Mouse (Mus musculus): ENCODE measurements around the gene Lins1. TPM values are rescaled to one million over a fixed set of nuclear protein-coding genes. Genes with fewer than 3 reads are reported as not detected.

The Lins1 gene
- total RNA-seq, 2 experiments from 2014 or later = 8.6 to 9.3 TPM

GRCm38 (mm10) chr7:66675800-66676199 is 13.9 kb upstream of the Lins1 start:
- DNase-seq (ENCODE audit: extremely low spot score in 1 of 2, low spot score in 2 of 2) = no peak
- no peak overlapping the region for H3K4me3 ChIP-seq
- no peak overlapping the region for H3K27ac ChIP-seq
- intact Hi-C loops (cut with DNase I) = no loop called here
- TF ChIP-seq CTCF (IDR thresholded peaks at IDR 0.05) = no peak

DNA sequence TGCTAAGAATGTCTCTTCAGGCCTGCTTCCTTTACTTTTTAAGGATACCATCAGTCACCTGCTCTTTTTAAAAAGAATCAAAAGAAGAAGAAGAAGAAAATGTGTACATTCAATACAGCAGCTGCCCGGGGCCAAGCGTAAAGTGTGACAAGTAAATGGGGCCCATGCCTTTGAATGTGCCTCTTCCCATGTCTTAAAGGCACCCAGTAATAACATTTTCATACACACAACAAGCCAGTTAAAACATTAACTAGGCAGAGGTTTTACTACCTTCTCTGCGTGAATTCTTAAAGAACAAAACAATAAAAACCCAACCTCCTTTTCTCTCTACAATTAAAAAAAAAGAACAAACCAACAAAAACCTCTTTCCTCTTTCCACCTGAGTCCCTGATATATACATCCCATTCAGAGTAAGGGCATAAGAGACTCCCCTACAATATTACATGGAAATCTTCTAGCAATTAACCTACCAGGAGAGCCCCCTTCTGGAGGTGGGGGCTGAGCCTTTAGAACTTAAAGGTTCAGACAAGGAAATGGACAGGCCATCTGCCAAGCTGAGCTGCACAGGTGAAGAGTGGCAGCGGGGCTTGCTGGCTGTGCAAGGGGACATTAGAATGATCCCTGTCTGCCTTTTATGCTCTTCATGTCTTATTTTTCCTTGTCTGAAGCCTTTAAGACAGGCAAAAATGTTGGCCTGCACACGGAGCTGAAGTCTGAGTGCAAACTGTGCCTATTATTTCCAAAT is 7.4 kb upstream of the Lins1 start:
- no peak for TF ChIP-seq CTCF (IDR thresholded peaks at IDR 0.05)
- intact Hi-C loops (cut with DNase I) = no loop called here
- no peak for DNase-seq (ENCODE audit: extremely low spot score in 1 of 2, low spot score in 2 of 2)
- Histone ChIP-seq H3K27ac (no peak overlapping the region), H3K4me3 (no peak overlapping the region)

GRCm38 (mm10) chr7:66688721-66689120 is 968 bp upstream of the Lins1 start:
- intact Hi-C loops (cut with DNase I) = no loop called here
- H3K4me3 ChIP-seq = peak overlapping the region; percentile 66

DNA sequence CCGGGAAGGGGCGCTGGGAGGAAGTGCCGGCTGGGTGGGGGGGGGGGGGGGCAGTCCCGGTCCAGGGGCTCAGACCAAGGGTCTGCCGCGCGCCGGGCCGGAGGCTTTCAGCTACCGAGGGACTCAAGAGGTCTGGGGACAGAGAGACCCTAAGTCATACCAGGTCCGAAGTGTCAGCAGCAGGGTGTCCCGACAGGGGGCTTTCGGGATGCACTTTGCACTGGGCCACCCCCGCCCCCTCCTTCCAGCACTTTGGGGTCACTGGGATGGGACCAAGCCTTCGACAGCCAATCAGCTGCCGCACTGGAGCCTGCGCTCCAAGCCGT is 432 bp upstream of the Lins1 start, which contains the start of gene Asb7:
TSS of gene Asb7 (minus strand) at position 303 of the 326 bp plus-strand sequence.
- H3K4me3 ChIP-seq = peak within 1 kb of the TSS; percentile 97
- no peak for TF ChIP-seq CTCF (IDR thresholded peaks at IDR 0.05)
- peak within 1 kb of the TSS; percentile 94 for H3K27ac ChIP-seq
- intact Hi-C loops (cut with DNase I) = no loop called here
- DNase-seq (ENCODE audit: extremely low spot score in 1 of 2, low spot score in 2 of 2) = no peak

More at GRCm38 (mm10) chr7:66688721-66689120, 968 bp upstream of the Lins1 start:
- peak overlapping the region; percentile 83; the same call in 1 of the 2 replicates for H3K27ac ChIP-seq
- TF ChIP-seq CTCF (IDR thresholded peaks at IDR 0.05) = no peak
- DNase-seq (ENCODE audit: extremely low spot score in 1 of 2, low spot score in 2 of 2) = no peak

DNA sequence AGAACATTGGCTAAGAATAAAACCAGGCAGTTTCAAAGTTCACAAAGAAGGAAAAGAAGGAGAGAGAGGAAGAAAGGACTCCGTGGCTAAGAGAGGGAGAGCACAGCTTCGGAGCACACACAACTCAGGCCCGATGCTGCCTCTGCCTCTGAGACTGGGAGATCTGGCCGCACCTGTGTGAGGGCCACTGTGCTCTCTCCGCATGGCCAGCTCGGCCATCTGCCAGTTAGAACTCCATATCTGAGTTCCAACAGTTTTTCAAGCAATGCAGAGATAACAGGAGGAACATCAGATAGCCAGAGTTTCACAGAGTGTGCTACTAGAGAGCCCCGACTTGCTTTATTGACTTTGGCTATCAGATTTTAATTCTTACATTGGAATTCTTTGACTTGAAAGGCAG is 4.8 kb downstream of the Lins1 start:
- H3K4me3 ChIP-seq = no peak overlapping the region
- H3K27ac ChIP-seq = no peak overlapping the region
- intact Hi-C loops (cut with DNase I) = loop anchor here (5.0 kb wide), 1 partner anchor 143 kb away; the partner anchor contains the start of gene Adamts17
- no peak for TF ChIP-seq CTCF (IDR thresholded peaks at IDR 0.05)
- DNase-seq (ENCODE audit: extremely low spot score in 1 of 2, low spot score in 2 of 2) = no peak

- DNase-seq (ENCODE audit: extremely low spot score in 1 of 2, low spot score in 2 of 2) = no peak
- TF ChIP-seq CTCF (IDR thresholded peaks at IDR 0.05) = no peak
- Histone ChIP-seq H3K27ac (no peak overlapping the region), H3K4me3 (no peak overlapping the region)
- intact Hi-C loops (cut with DNase I) = no loop called here
These were observed 13.0 kb downstream of the Lins1 start for GRCm38 (mm10) chr7:66702721-66703120.

DNA sequence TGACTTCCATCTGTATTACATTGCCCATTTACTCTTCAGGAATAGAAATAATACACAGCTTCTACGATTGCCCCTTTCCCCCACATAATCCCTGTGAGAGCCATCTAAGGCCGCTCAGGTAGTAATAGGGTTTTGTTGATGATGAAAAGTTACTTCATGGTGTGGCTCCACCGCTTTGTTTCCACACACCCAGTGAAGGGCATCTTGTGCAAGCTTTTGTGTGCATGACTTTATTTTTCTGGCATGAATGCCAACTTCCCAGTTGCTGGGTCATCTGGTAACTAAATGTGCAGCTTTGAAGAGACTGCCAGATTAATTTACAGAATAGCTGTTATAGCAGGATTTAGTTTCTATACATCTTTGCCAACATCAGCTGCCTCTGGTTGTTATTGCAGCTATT is 14.9 kb downstream of the Lins1 start:
- no peak for DNase-seq (ENCODE audit: extremely low spot score in 1 of 2, low spot score in 2 of 2)
- no peak for TF ChIP-seq CTCF (IDR thresholded peaks at IDR 0.05)
- no peak overlapping the region for H3K27ac ChIP-seq
- intact Hi-C loops (cut with DNase I) = no loop called here
- H3K4me3 ChIP-seq = no peak overlapping the region

DNA sequence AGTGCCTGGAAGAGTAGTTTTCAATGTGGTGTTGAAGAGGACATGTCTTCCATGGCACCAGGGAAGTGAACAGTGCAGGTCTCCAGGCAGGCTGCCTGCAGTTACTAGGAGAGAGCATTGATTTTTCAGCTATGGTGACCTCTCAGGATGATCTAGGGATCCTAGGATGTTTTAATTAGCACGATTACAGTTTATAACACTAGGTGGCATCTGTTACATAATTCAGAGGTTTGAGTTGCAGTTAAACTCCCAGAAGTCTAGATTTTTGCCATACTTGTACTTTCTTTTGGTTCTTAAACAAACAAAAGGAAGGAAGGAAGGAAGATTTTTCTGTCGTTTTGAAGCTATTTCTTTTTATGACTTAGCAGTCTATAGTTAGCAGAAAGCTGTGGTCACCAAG is 21.5 kb downstream of the Lins1 start:
- Histone ChIP-seq H3K27ac (no peak overlapping the region), H3K4me3 (no peak overlapping the region)
- DNase-seq (ENCODE audit: extremely low spot score in 1 of 2, low spot score in 2 of 2) = no peak
- peak; percentile 49 for TF ChIP-seq CTCF (IDR thresholded peaks at IDR 0.05)
- intact Hi-C loops (cut with DNase I) = loop anchor here (1.0 to 5.0 kb wide), 3 partner anchors 128 to 926 kb away; partner anchors contain the start of gene Adamts17

DNA sequence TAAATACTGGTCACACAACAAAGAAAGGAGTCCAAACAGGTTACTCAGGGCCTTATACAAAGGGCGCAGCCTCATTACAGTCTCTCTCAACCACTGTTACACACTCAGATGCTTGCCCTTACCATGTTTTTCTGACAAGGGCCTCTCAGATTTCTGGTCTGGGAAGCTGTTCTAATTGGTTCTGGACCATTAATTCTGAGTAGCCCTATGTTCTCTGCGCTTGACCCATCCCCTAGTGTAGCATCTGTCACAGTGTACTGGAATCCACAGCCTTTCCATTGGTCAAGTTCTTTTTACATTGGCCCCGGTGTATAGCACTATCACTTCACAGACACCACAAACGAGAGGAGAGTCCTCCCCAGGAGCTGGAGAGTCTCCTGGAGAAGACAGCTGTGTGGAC is 34.8 kb downstream of the Lins1 start:
- H3K4me3 ChIP-seq = no peak overlapping the region
- no peak overlapping the region for H3K27ac ChIP-seq
- DNase-seq (ENCODE audit: extremely low spot score in 1 of 2, low spot score in 2 of 2) = no peak
- intact Hi-C loops (cut with DNase I) = no loop called here
- no peak for TF ChIP-seq CTCF (IDR thresholded peaks at IDR 0.05)

- TF ChIP-seq CTCF (IDR thresholded peaks at IDR 0.05) = no peak
- Histone ChIP-seq H3K27ac (no peak overlapping the region), H3K4me3 (no peak overlapping the region)
- no peak for DNase-seq (ENCODE audit: extremely low spot score in 1 of 2, low spot score in 2 of 2)
- intact Hi-C loops (cut with DNase I) = no loop called here
These were observed 35.3 kb downstream of the Lins1 start for GRCm38 (mm10) chr7:66724954-66725353.

- no peak for TF ChIP-seq CTCF (IDR thresholded peaks at IDR 0.05)
- intact Hi-C loops (cut with DNase I) = no loop called here
- Histone ChIP-seq H3K27ac (no peak overlapping the region), H3K4me3 (no peak overlapping the region)
- DNase-seq (ENCODE audit: extremely low spot score in 1 of 2, low spot score in 2 of 2) = no peak
These were observed 38.4 kb downstream of the Lins1 start for GRCm38 (mm10) chr7:66728072-66728471.

DNA sequence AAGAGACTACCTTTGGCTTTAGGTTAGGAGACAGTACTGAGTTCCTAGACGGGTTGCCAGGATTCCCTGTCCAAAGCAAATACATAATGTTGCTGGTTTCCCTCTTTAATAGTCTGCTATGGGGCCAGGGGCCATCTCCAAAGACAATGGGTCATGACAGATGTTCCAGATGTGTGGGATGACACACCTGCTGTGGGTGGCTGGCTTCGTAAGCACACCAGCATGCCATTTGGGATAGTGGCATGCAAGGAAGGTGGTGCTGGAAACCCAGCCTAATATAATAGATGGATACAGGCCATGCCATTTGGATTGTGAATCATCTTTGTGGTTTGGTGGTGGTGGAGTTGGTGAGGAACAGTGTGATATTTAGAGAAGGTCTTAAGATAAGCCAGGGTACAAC is 39.5 kb downstream of the Lins1 start:
- intact Hi-C loops (cut with DNase I) = no loop called here
- Histone ChIP-seq H3K4me3 (no peak overlapping the region), H3K27ac (no peak overlapping the region)
- DNase-seq (ENCODE audit: extremely low spot score in 1 of 2, low spot score in 2 of 2) = no peak
- no peak for TF ChIP-seq CTCF (IDR thresholded peaks at IDR 0.05)

DNA sequence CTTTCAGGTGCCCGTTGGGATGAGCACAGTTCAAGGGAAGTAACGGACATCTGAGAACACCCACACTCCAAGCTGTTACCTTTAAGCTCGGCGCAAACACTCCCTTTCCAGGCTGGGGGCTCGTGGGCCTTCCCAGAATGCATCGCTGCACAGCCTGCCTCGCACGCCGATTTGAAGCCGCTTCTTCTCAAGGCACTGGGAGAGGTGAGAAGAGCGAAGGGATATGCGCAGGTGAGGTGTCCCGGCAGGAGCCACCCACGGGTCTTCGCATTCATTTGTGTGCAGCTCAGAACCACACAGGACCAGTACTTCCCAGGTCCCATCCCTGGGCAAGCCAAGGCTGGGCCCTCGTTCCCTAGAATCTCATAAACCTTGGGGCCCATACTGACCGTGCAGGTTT is 43.7 kb downstream of the Lins1 start:
- no peak for DNase-seq (ENCODE audit: extremely low spot score in 1 of 2, low spot score in 2 of 2)
- H3K4me3 ChIP-seq = no peak overlapping the region
- intact Hi-C loops (cut with DNase I) = no loop called here
- TF ChIP-seq CTCF (IDR thresholded peaks at IDR 0.05) = no peak
- no peak overlapping the region for H3K27ac ChIP-seq
